Mouse (Mus musculus): ENCODE measurements around the gene F830045P16Rik.
"Not testable (repeated sequence)": the region's sequence is repeated elsewhere in the genome, so short reads cannot be mapped to it uniquely, and the experiment has no call there.

F830045P16Rik gene

GRCm38 (mm10) chr2:129471905-129472304 lies 64.5 kb downstream of the F830045P16Rik start:
- DNase-seq, result no peak

DNA sequence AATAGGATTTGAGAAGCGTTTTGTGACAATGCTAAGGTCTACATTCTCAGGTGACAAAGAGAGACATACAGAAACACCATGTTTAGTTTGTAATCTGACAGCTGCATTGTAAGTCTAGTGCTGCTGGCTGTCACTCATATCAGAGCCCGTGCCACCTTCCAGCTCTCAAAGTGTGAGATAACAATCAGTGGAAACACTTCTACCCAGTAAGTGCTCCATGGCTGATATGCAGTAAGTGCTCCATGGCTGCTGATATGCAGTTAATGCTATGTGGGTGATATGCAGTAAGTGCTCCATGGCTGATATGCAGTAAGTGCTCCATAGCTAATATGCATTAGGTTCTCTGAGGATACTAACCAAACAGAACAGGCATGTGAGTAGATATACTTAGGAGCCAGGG lies 65.6 kb downstream of the F830045P16Rik start:
- DNase-seq, result no peak

DNA sequence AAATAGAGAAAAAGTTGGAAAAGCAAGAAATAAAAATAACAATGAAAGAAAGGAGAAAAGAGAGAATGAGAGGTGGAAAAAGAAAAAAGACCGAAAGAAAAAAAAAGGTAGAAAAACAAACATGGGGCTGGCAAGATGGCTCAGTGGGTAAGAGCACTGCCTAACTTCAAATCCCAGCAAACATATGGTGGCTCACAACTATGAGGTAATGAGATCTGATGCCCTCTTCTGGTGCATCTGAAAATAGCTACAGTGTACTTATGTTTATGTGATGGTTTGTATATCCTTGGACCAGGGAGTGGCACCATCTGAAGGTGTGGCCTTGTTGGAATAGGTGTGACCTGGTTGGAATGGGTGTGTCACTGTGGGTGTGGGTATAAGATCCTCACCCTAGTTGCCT lies 97.6 kb downstream of the F830045P16Rik start:
- not testable (repeated sequence) for DNase-seq

GRCm38 (mm10) chr2:129435154-129435553 lies 101.2 kb downstream of the F830045P16Rik start:
- no peak for DNase-seq

- DNase-seq, result no peak
Observed at GRCm38 (mm10) chr2:129423741-129424140, 112.7 kb downstream of the F830045P16Rik start.

DNA sequence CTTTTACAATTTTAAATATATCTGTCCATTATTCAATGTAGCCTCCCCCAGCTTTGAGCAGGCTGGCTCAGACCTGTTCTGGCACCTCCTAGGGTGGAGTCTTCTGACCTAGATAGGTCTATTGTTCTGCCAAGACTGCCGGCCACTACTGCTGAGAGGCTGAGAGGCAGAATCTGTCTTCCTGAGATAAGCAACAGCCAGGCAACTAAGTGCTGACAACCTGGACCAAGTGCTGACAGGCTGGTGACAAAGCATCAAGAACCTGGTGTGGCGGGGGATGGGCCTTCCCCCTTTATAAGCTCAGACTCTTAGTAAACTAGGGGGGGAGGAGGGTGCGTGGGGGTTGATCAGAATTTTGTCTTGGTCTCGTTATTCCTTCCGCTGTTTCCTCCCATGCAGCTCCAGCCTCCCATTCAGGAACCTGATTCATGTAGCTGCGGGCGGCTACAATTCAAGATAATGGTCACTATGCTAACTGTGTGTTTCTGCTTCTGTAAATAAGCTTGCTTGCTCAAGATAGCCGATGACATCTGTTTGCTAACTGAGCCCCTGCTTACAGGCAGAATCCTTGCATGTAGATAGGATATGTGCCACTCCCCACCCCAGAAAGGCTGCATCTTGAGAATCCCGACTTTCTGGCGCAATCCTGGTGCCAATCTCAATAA lies 115.4 kb downstream of the F830045P16Rik start:
- no peak for DNase-seq

DNA sequence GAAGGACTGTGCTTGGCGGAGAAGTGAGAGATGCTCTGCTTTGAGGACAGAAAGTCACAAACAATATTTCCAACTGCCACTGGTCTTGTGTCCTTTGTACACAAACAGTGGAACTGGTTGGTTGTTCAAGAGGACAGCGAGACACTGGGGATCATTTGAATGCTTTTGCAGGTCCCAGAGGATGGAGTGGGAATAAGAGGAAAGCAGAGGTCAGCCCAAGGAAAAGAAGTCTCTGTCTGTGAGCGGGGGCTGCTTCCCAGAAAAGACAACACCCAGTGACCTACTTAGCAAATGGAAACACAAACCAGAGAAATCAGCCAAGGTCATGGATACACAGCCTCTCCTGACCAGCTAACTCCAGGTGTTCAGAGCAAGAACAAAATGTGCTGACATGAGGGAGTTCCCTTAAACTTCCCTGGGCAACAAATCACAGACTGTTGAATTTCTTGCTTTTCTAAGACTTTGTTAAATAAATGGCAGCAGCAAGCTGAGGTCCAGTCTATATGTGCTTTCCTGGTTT lies 117.0 kb downstream of the F830045P16Rik start:
- no peak for DNase-seq

DNA sequence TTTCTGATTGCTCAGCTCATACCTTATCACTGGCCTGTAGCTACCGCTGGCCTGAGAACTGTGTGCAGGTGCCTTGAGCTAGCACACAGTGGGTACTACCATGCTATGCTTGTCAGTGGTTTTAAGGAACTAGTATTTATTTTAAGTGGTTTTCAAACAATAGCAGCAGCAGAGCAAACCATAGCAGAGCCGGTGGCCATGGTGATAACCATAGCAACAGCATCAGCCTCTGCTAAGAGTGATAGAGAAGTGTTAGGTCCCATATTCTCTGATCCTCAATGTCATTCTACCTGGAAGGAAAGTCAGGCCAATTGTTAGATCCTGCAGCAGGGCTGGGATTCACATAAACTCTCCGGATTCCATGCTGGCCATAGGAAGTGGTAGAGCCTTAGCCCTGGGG lies 121.8 kb downstream of the F830045P16Rik start:
- no peak for DNase-seq

DNA sequence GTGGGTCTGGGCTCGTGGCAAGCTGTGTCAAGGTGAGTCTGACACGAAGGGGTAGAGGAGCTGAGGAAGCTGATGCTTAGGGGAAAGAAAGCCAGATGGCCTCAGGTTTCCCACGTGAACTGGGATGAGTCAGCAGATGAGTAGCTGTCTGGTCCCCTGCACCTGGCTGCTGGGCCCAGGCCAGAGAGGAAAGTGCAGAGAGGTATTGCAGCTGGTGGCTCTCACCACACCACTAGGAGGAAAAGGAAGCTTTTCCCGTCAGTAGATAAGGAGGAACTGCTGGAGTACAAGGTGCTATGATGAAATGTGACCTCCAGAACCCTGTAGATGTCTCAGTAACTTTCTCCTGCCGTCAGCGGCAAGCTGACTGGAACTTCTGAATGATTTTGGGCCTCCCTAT lies 122.9 kb downstream of the F830045P16Rik start:
- no peak for DNase-seq

DNA sequence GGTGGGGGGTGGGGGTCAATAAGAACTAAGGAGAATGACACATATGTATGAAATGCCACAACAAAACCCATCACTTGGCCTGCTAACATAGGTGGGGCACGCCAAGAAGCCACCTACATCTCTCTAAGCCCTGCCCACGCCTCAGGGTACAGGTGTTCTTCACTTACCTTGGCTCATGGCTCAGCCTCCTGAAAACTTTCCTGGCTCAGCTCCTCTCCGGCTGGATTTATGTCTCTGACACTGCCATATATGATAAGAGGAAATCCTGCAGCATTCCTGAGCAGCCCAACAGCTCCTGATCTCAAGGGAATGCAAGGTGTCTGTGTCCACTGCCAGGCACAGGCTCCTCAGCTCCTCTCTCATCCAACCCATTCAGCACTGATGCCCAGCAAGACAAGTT lies 124.8 kb downstream of the F830045P16Rik start:
- DNase-seq, result no peak

GRCm38 (mm10) chr2:129410344-129410743 lies 126.1 kb downstream of the F830045P16Rik start:
- no peak for DNase-seq

- DNase-seq, result peak; percentile 52 to 69
Observed at GRCm38 (mm10) chr2:129408476-129408875, 127.9 kb downstream of the F830045P16Rik start.

All from lung, adult 18-20 months (tissue).